Mouse (Mus musculus) liver, embryonic 11.5 days (tissue): ENCODE results near the gene Obp2a. TPM values are rescaled to one million over a fixed set of nuclear protein-coding genes. Genes with fewer than 3 reads are reported as not detected.
"Not testable (repeated sequence)": the region's sequence is repeated elsewhere in the genome, so short reads cannot be mapped to it uniquely, and the experiment has no call there.

ENCODE experiments used
- ATAC-seq: fragments of 200-750 bp; cut with Nextera tagmentation; replicated peaks from 2 replicates; pipeline ENCODE4 v1.8.0; 2017; ENCODE audit warnings: moderate number of reproducible peaks, mild to moderate bottlenecking, moderate TSS enrichment, moderate library complexity; ENCODE audit not compliant: low FRiP score
- DNase-seq: peaks from one replicate; pipeline ENCODE4 v3.0.0-alpha.2; 2017; ENCODE audit warnings: low spot score
- H3K27ac ChIP-seq: fragments of 300-500 bp; sonication (generic); 2 replicates; pipeline ENCODE4 v1.5.1; 2014; ENCODE audit warnings: mild to moderate bottlenecking, low read depth, low read length, control low read depth
- H3K27me3 ChIP-seq: fragments of 300-500 bp; sonication (generic); replicated peaks from 2 replicates; pipeline ENCODE4 v1.6.1; 2014; ENCODE audit warnings: low read length, mixed read lengths; ENCODE audit not compliant: control insufficient read depth, insufficient read depth
- H3K36me3 ChIP-seq: fragments of 300-500 bp; sonication (generic); 2 replicates; pipeline ENCODE4 v1.6.1; 2014; ENCODE audit warnings: mild to moderate bottlenecking, low read length, moderate library complexity, mixed read lengths; ENCODE audit not compliant: control insufficient read depth, insufficient read depth
- H3K4me1 ChIP-seq: fragments of 300-500 bp; sonication (generic); replicated peaks from 2 replicates; pipeline ENCODE4 v1.6.1; 2014; ENCODE audit warnings: low read length, mixed read lengths; ENCODE audit not compliant: control insufficient read depth, insufficient read depth
- H3K4me2 ChIP-seq: fragments of 300-500 bp; sonication (generic); 2 replicates; pipeline ENCODE4 v1.6.1; 2014; ENCODE audit warnings: mild to moderate bottlenecking, control low read depth, moderate library complexity
- H3K4me3 ChIP-seq: fragments of 300-500 bp; sonication (generic); 2 replicates; pipeline ENCODE4 v1.5.1; 2014; ENCODE audit warnings: low read depth, low read length, control low read depth
- H3K9ac ChIP-seq: fragments of 300-500 bp; sonication (generic); 2 replicates; pipeline ENCODE4 v1.6.1; 2014; ENCODE audit warnings: low read depth, low read length, control low read depth
- H3K9me3 ChIP-seq: fragments of 300-500 bp; sonication (generic); 2 replicates; pipeline ENCODE4 v1.6.1; 2016; ENCODE audit warnings: low read length, inconsistent platforms, mixed read lengths; ENCODE audit not compliant: control insufficient read depth
- WGBS: fragments of 180-500 bp; shearing (Covaris S2); extraction: QIAGEN DNeasy Blood & Tissue Kit; methylation state at CpG from one replicate; pipeline ENCODE4 v1.1.7; 2014; 5-methylcytosine and 5-hydroxymethylcytosine counted together
- polyA plus RNA-seq: library from polyadenylated mRNA; unstranded; fragments of >200 nt; fragmentation: Nextera tagmentation; extraction: Ambion mirVana; gene quantifications from 2 replicates; pipeline ENCODE4 v1.2.1, GENCODE M21; 2014

Gene Obp2a
- polyA plus RNA-seq, 1 experiment from 2014 or later: not detected

GRCm38 (mm10) chr2:25733199-25733930, 33.5 kb downstream of the Obp2a start:
- Histone ChIP-seq H3K27ac (no peak overlapping the region), H3K27me3 (no peaks in the 10 kb centered on the region)
- WGBS: 59% methylated on average over 2 of the region's 2 CpGs

GRCm38 (mm10) chr2:25736709-25737108, 36.9 kb downstream of the Obp2a start, which contains the start of gene Obp2b:
Gene Obp2b, plus strand, starts transcription at chr2:25737009.
- not testable (repeated sequence) for H3K4me3 ChIP-seq, DNase-seq, H3K36me3 ChIP-seq, H3K27me3 ChIP-seq, H3K27ac ChIP-seq, H3K4me1 ChIP-seq, H3K9me3 ChIP-seq, H3K9ac ChIP-seq, H3K4me2 ChIP-seq, ATAC-seq
- WGBS: 69% methylated on average over 3 of the region's 3 CpGs

More at GRCm38 (mm10) chr2:25733199-25733930, 33.5 kb downstream of the Obp2a start:
- no peak for DNase-seq
- Histone ChIP-seq H3K9ac (no peak overlapping the region), H3K36me3 (no peaks in the 10 kb centered on the region), H3K4me2 (no peak overlapping the region), H3K4me1 (no peaks in the 10 kb centered on the region), H3K4me3 (no peak overlapping the region), H3K9me3 (no peaks in the 10 kb centered on the region)
- no peak for ATAC-seq

GRCm38 (mm10) chr2:25741671-25742070, 41.8 kb downstream of the Obp2a start:
- WGBS: 78% methylated on average over 1 of the region's 1 CpGs
- no peak for DNase-seq
- no peak for ATAC-seq
- no peak overlapping the region for H3K9ac ChIP-seq
- no peaks in the 10 kb centered on the region for H3K27me3 ChIP-seq
- no peak overlapping the region for H3K27ac ChIP-seq
- no peak overlapping the region for H3K4me2 ChIP-seq
- no peaks in the 10 kb centered on the region; the same call in 1 of the 2 replicates for H3K9me3 ChIP-seq
- H3K4me1 ChIP-seq: no peaks in the 10 kb centered on the region
- H3K4me3 ChIP-seq: no peak overlapping the region
- H3K36me3 ChIP-seq: no peaks in the 10 kb centered on the region

Other genes with a start within 250 kb of the Obp2a start
- gene Clic3, start 243.2 kb upstream of the Obp2a start, polyA plus RNA-seq: 0.21 TPM in 1 of 2 replicates, not detected in the other
- gene Paxx, start 238.9 kb upstream of the Obp2a start, polyA plus RNA-seq: 9.2 and 14.3 TPM in 2 replicates
- gene Ptgds, start 230.0 kb upstream of the Obp2a start, polyA plus RNA-seq: not detected in 2 replicates
- gene Lcn12, start 206.1 kb upstream of the Obp2a start, polyA plus RNA-seq: not detected in 2 replicates
- 63.3 and 63.6 TPM in 2 replicates for gene Fbxw5, start 199.3 kb upstream of the Obp2a start, polyA plus RNA-seq
- gene C8g, start 198.3 kb upstream of the Obp2a start, polyA plus RNA-seq: 14.9 and 16.8 TPM in 2 replicates
- gene Traf2, start 153.1 kb upstream of the Obp2a start, polyA plus RNA-seq: 28.0 and 31.0 TPM in 2 replicates
- gene Edf1, start 142.2 kb upstream of the Obp2a start, polyA plus RNA-seq: 367 and 380 TPM in 2 replicates
- gene Mamdc4, start 125.2 kb upstream of the Obp2a start, polyA plus RNA-seq: 1.3 and 1.8 TPM in 2 replicates
- gene Phpt1, start 124.8 kb upstream of the Obp2a start, polyA plus RNA-seq: 112 and 116 TPM in 2 replicates
- 0.21 TPM in 1 of 2 replicates, not detected in the other for gene Ajm1, start 118.3 kb upstream of the Obp2a start, polyA plus RNA-seq
- 59.3 and 67.7 TPM in 2 replicates for gene Rabl6, start 91.5 kb upstream of the Obp2a start, polyA plus RNA-seq
- 0.08 and 0.12 TPM in 2 replicates for gene Ccdc183, start 82.4 kb upstream of the Obp2a start, polyA plus RNA-seq
- 12.1 and 13.4 TPM in 2 replicates for gene Tmem141, start 78.0 kb upstream of the Obp2a start, polyA plus RNA-seq
- gene Fcna, start 72.0 kb upstream of the Obp2a start, polyA plus RNA-seq: 31.1 and 33.4 TPM in 2 replicates
- gene Lcn8, start 46.9 kb upstream of the Obp2a start, polyA plus RNA-seq: not detected in 2 replicates
- gene Lcn5, start 42.1 kb upstream of the Obp2a start, polyA plus RNA-seq: not detected in 2 replicates
- gene Lcn6, start 23.3 kb upstream of the Obp2a start, polyA plus RNA-seq: not detected in 2 replicates
- not detected in 2 replicates for gene Lcn10, start 17.3 kb upstream of the Obp2a start, polyA plus RNA-seq
- 35.6 and 37.8 TPM in 2 replicates for gene Bmyc, start 6.7 kb downstream of the Obp2a start, polyA plus RNA-seq
- gene Obp2b, start 37.0 kb downstream of the Obp2a start, polyA plus RNA-seq: not detected in 2 replicates
- gene Lcn3, start 65.5 kb downstream of the Obp2a start, polyA plus RNA-seq: not detected in 2 replicates
- gene Lcn11, start 77.0 kb downstream of the Obp2a start, polyA plus RNA-seq: not detected in 2 replicates
- gene Gm13539, start 82.2 kb downstream of the Obp2a start, polyA plus RNA-seq: not detected in 2 replicates
- not detected in 2 replicates for gene Glt6d1, start 115.8 kb downstream of the Obp2a start, polyA plus RNA-seq
- gene Lcn9, start 123.1 kb downstream of the Obp2a start, polyA plus RNA-seq: not detected in 2 replicates
- gene Sohlh1, start 147.2 kb downstream of the Obp2a start, polyA plus RNA-seq: not detected in 2 replicates
- gene Kcnt1, start 163.7 kb downstream of the Obp2a start, polyA plus RNA-seq: 0.33 TPM in 1 of 2 replicates, not detected in the other